Mouse (Mus musculus): ENCODE data around the gene Hspb1. TPM values are rescaled to one million over a fixed set of nuclear protein-coding genes. Genes with fewer than 3 reads are reported as not detected.
A peak's percentile ranks its signal among the peaks of the same experiment; 100 is the strongest.

Gene Hspb1
- total RNA-seq (2021) = 10 to 100 TPM; 16.5 to 31.4 TPM
- long read RNA-seq, experiment 1, transcript Hspb1-201 (3 exons, 903 nt) = major isoform, 35 of 35 reads
- long read RNA-seq, experiment 1, partial matches to known transcripts = 0 of 35 reads
- long read RNA-seq, experiment 1, other reads (novel, unspliced or antisense) = 0 of 35 reads
- long read RNA-seq, experiment 2, transcript Hspb1-201 (3 exons, 903 nt) = major isoform, 15 of 16 reads
- long read RNA-seq, experiment 2, partial matches to known transcripts = 0 of 16 reads
- long read RNA-seq, experiment 2, other reads (novel, unspliced or antisense) = 1 of 16 reads

DNA sequence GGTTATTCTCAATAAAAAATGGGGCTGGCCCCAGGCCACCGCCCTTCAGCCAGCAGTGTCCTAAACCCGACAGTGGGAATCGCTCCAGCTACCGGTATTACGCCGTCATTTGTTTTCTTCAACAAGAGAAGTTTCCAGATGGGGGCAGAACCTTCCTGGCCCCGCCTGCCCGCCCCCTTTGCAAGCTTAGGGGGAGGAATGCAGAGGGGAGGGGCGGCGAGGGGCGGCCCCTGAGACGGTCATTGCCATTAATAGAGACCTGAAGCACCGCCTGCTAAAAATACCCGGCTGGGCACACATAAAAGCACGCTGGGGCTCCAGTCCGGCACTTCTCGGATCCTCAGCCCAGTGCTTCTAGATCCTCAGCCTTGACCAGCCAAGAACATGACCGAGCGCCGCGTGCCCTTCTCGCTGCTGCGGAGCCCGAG lies at the start of gene Hspb1:
Gene Hspb1 (plus strand): TSS at position 245 of the 428 bp plus-strand sequence.
- no peak for DNase-seq (ENCODE audit: low spot score in 2 of 2)

DNA sequence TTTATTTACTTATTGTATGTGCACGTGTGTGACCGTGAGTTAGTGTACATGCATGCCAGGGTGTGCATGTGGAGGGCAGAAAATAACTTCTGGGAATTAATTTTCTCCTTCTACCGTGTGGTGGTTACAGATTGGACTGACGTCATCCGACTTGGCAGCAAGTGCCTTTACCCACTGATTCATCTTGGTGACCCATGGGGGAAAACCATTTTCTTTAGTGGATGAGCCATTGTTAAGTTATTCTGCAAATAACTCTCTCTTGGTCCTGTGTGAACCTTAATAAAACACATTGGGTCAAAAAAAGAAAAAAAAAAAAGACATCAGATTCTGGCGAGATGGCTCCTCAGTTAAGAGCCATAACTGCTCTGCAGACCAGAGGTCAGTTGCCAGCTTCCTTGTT lies 46.1 kb upstream of the Hspb1 start:
- no peak for DNase-seq (ENCODE audit: low spot score in 2 of 2)

- DNase-seq (ENCODE audit: low spot score in 2 of 2) = no peak
These were observed 44.3 kb upstream of the Hspb1 start for GRCm38 (mm10) chr5:135843418-135843817.

DNA sequence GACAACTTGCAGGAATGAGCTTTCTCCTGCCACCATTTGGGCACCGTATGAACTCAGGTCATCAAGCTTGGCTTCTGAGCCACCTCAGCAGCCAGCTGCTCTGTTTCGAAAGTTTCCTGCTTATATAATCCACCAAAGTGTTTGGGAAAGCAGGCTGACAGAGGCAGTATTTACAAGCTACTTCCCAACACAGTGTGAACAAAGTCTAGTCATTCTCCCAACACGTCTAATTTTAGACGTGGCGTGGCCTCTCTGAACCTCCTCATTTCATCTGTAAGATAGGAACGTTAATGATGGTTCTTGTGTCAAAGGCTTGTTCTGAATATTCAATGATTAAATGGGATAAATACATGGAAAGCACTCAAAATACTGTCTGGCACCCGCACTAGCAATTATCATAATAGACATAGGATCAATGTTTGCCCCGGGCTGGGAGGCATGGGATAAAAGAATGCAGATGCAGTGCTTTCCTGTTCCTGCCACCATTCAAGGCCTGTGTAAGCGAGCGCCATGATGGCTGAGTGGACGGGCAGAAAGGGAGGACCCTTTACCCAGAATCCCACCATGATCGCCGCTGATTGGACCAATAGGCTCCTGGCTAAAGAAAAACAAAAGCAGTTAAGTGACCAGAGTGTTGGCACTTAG lies 41.9 kb upstream of the Hspb1 start:
- DNase-seq (ENCODE audit: low spot score in 2 of 2) = no peak

- no peak for DNase-seq (ENCODE audit: low spot score in 2 of 2)
These were observed 40.3 kb upstream of the Hspb1 start for GRCm38 (mm10) chr5:135847460-135847859.

- peak in 1 of 2 experiments; percentile 55 for DNase-seq (ENCODE audit: low spot score in 2 of 2)
These were observed 39.8 kb upstream of the Hspb1 start for GRCm38 (mm10) chr5:135847881-135848280.

DNA sequence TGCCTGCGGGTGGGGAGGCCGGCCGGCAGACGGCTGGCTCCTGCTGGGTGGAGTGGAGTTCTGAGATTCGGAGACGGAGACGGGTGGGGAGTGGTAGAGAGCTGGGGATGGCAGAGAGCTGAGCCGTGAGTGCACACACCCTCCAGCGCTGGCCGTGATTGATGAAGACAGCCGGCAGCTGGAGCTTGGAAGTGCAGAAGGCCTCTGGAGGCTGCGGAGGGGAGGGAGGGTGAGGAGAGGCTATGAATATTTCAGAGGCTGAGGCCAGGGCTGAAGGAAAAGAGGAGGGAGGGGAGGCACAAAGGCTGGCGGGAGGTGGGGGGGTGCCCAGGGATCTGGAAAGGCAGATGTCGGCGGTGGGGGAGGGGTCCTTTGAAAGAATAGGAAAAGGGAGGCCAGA lies 36.7 kb upstream of the Hspb1 start:
- DNase-seq (ENCODE audit: low spot score in 2 of 2) = peak; percentile 21 to 47

GRCm38 (mm10) chr5:135851481-135851880 lies 36.2 kb upstream of the Hspb1 start:
- DNase-seq (ENCODE audit: low spot score in 2 of 2) = no peak

DNA sequence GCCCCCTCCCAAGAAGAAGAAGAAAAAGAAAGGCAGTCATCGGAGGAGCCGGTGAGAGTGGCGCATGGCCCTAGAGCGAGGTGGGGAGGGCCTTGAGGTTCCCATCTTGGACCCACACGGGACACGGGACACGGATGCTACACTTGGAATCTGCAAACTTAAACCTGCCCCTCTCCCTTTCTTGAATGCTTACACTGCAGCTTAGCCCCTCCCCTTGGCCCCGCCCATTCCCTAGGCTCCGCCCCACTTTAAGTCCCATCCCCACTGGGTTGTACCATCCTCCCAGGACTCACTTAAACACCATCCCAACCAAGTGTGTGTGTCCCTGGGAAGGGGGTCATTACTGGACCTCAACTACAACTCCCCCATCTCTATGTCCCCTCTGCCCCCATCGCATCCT lies 35.3 kb upstream of the Hspb1 start:
- no peak for DNase-seq (ENCODE audit: low spot score in 2 of 2)

DNA sequence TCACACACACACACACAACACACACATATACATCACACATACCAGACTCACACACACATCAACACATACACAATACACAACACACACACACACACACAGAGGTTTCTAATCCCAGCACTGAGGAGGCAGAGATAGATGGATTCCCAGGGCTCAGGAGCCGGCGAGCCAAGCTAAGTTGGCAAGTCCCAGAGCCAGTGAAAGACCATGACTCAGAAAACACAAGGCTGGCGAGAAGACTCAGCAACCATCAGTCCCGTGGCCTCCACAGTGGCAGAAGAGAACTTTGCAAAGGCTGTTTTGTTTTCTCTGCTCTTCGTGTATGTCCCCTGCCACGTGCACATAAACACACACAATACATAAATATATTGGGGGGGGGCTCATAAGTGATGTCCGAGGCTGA lies 34.0 kb upstream of the Hspb1 start:
- DNase-seq (ENCODE audit: low spot score in 2 of 2) = no peak

- peak; percentile 79 to 83 for DNase-seq (ENCODE audit: low spot score in 2 of 2)
These were observed 32.6 kb upstream of the Hspb1 start for GRCm38 (mm10) chr5:135855156-135855555.

DNA sequence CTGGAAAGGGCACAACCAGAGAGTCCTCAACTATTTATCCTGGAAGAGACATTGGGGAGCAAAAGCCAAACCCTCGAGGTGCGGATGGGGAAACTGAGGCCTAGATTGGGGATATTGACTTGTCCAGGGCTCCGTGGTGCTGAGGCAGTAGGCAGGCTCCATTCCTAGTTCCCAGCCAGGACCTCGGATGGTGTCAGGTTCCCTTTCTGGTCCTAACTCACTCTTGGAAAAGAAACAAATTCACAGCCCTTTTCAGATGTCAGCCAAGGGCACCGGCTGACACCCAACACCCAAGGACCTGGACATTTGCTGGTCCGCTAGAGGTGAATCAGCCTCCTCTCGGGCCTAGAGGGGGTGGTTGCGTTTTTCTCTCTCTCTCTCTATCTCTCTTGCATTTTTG lies 21.1 kb upstream of the Hspb1 start:
- DNase-seq (ENCODE audit: low spot score in 2 of 2) = no peak

GRCm38 (mm10) chr5:135867637-135868593 lies 19.8 kb upstream of the Hspb1 start:
- peak; percentile 51 to 74 for DNase-seq (ENCODE audit: low spot score in 2 of 2)

GRCm38 (mm10) chr5:135868653-135869052 lies 19.1 kb upstream of the Hspb1 start:
- no peak for DNase-seq (ENCODE audit: low spot score in 2 of 2)

DNA sequence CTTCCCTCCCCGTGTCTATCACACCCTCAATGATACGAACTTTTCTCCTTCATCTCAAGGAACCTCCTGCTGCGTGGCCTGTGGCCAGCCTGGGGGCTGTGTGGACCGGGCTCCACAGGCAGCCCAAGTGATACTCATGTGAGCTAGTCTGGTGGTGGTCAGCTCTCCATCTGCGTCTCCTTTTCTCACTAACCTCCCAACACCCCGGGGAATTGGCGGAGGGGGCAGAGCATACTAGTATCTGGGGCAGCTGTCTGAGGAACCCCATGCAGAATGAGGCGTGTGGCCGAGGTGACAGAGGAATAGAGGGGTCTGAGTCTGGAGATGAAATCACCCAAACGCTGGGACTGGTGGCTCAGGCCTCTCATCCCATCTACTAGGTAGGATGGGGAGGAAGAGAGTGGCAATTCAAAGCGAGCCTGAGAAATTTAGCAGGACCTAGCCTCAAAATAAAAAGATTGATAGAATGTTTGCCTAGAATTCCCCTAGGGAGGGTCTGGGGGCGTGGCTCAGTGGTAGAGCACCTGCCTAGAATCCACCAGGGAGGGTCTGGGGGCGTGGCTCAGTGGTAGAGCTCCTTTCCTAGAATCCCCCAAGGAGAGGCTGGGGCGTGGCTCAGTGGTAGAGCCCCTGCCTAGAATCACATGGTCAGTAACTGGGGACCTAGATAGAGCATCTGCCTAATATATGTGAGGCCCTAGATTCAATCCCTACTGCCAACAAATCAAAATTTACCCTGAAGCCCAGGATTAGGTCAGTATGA lies 17.9 kb upstream of the Hspb1 start:
- no peak for DNase-seq (ENCODE audit: low spot score in 2 of 2)

GRCm38 (mm10) chr5:135870505-135870904 lies 17.2 kb upstream of the Hspb1 start:
- DNase-seq (ENCODE audit: low spot score in 2 of 2) = no peak

DNA sequence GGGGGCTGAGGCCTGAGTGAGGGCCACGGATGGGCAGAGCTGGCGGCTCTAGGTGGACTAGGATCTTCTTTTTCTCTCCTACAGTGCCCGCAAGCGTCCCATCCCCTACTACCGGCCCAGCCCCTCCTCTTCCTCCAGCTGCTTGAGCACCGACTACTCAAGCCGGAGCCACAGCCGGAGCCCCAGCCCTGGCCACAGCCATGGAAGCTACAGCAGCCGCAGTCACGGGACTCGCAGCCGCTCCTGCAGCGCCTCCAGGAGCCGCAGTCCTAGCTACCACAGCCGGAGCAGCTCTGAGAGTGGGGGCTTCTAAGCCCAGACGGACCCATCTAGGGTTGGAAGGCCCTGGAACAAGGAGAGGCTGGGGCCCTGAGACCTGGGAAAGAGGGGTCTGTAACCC lies 14.7 kb upstream of the Hspb1 start:
- DNase-seq (ENCODE audit: low spot score in 2 of 2) = no peak

DNA sequence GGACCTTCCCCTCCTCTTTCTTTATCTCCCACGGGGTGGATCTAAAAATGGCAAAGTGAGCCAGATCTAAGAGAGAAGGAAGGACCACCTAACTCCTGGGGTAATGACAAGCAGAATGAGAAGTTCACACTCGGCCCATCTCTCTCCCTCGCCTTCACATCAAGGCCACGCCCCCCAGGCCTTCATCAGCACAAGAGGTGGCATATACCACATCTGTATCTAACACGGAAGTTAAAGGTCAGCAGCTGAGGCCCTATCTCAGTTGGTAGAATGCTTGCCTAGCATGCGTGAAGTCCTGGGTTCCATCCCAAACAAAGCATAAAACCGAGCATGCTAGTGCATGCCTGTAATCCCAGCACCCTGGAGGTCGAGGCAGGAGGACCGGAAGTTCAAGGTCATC lies 14.0 kb upstream of the Hspb1 start:
- DNase-seq (ENCODE audit: low spot score in 2 of 2) = no peak

- DNase-seq (ENCODE audit: low spot score in 2 of 2) = peak; percentile 52 to 63
These were observed 10.5 kb upstream of the Hspb1 start for GRCm38 (mm10) chr5:135877180-135877579.

DNA sequence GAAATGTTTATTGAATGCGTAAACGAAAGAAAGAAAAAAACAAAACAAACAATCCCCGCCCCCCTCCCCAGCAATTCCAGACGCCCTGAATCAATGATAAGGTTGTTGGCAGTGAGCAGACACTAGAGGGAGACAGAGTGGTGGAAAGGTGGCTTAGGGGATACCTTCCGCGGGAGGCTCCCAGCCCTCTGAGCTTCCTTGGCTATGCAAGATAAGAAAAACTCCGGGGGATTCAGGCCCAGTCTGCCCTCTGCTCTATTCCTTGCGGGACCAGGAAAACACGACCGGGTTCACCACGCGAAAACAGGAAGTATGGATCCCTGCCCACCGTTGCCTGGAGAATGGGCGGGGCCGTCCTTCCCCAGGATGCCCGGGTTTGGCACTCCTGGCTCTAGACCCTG lies 9.9 kb upstream of the Hspb1 start:
- DNase-seq (ENCODE audit: low spot score in 2 of 2) = peak; percentile 47 to 62

Data from left cerebral cortex, adult 18-20 months (tissue).